Mouse (Mus musculus) ES-E14 (cell line): Measurements from ENCODE around the gene Rpf1.

ENCODE experiments used
- CHD2 ChIP-seq: IDR thresholded peaks from 2 replicates; pipeline ENCODE4 v1.6.1; 2014; ENCODE audit warnings: mild to moderate bottlenecking, low read depth, low read length, inconsistent platforms
- ZNF384 ChIP-seq: IDR thresholded peaks from 2 replicates; pipeline ENCODE4 v1.6.1; 2012; ENCODE audit warnings: low read depth, low read length, inconsistent platforms

DNA sequence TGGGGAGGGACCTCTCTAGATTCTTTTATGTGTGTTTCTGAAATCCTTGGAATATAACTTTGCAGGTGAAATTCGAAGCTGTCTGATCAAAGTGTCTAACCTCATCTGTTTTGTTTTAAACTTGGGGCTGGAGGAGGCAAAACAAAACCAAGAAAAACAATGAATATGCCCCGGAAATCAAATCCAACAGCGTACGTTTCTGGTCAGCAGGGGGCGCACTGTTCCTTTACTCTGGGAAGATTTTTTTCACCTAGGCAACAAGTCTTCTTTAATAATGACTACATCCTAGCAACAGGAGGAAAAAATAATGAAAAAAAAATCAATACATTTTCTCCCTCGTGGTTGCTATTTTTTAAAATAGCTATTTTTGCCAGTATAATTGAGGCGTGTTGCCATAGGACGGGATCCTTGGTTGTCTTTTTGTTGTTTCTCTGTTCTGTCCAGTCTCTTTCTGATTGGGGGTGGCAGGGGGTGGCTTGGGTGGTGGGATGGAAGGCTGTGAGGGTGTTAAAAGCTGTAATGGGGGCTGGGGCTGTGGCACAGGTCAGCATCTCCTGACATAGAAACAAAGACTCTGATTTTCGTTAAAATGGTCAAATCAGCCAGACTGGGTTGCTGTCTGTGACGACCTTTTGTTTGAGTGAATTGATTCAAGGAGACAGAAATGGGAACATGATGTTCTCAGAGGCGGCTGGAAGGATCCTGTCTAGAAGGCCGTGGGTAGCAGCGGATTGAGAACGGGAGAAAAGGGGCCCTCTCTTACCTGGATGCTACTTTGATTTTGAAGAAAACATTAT lies 43.2 kb upstream of the Rpf1 start:
- peak; percentile 77 for TF ChIP-seq ZNF384
- no peak for TF ChIP-seq CHD2
